Mouse (Mus musculus) skeletal muscle tissue, postnatal 0 days (tissue): ENCODE data around the gene Gm13287. TPM values are rescaled to one million over a fixed set of nuclear protein-coding genes. Genes with fewer than 3 reads are reported as not detected.

Experiments used
- polyA plus RNA-seq: library from polyadenylated mRNA; unstranded; fragments of >200 nt; fragmentation: Nextera tagmentation; extraction: Ambion mirVana; gene quantifications from 2 replicates; pipeline ENCODE4 v1.2.1, GENCODE M21; 2015

The Gm13287 gene
- polyA plus RNA-seq, 1 experiment from 2014 or later, result not detected

Other genes with a start within 250 kb of the Gm13287 start
- gene Ifna15, start 245.0 kb upstream of the Gm13287 start, polyA plus RNA-seq, result not detected in 2 replicates
- gene Ifna14, start 231.5 kb upstream of the Gm13287 start, polyA plus RNA-seq, result not detected in 2 replicates
- gene Ifna9, start 210.9 kb upstream of the Gm13287 start, polyA plus RNA-seq, result not detected in 2 replicates
- not detected in 2 replicates for gene Ifna12, start 199.9 kb upstream of the Gm13287 start, polyA plus RNA-seq
- not detected in 2 replicates for gene C87499, start 168.8 kb upstream of the Gm13287 start, polyA plus RNA-seq
- gene Ifna13, start 158.8 kb upstream of the Gm13287 start, polyA plus RNA-seq, result not detected in 2 replicates
- not detected in 2 replicates for gene Ifna16, start 126.3 kb upstream of the Gm13287 start, polyA plus RNA-seq
- not detected in 2 replicates for gene Ifna2, start 119.3 kb upstream of the Gm13287 start, polyA plus RNA-seq
- not detected in 2 replicates for gene Ifnab, start 111.9 kb upstream of the Gm13287 start, polyA plus RNA-seq
- gene Gm26566, start 81.4 kb upstream of the Gm13287 start, polyA plus RNA-seq, result 0.13 and 0.36 TPM in 2 replicates
- gene Klhl9, start 80.8 kb upstream of the Gm13287 start, polyA plus RNA-seq, result 48.9 and 52.6 TPM in 2 replicates
- not detected in 2 replicates for gene Gm13271, start 48.4 kb upstream of the Gm13287 start, polyA plus RNA-seq
- 0.15 and 0.18 TPM in 2 replicates for gene Gm13283, start 43.1 kb upstream of the Gm13287 start, polyA plus RNA-seq
- gene Gm13290, start 29.4 kb upstream of the Gm13287 start, polyA plus RNA-seq, result 0.15 TPM in 1 of 2 replicates, not detected in the other
- gene Gm13289, start 26.3 kb upstream of the Gm13287 start, polyA plus RNA-seq, result not detected in 2 replicates
- not detected in 2 replicates for gene Gm13272, start 23.4 kb upstream of the Gm13287 start, polyA plus RNA-seq
- gene Ifnz, start 21.1 kb upstream of the Gm13287 start, polyA plus RNA-seq, result 0.26 and 0.27 TPM in 2 replicates
- not detected in 2 replicates for gene Gm13276, start 17.5 kb upstream of the Gm13287 start, polyA plus RNA-seq
- gene Gm13277, start 14.6 kb upstream of the Gm13287 start, polyA plus RNA-seq, result not detected in 2 replicates
- gene Gm13278, start 11.7 kb upstream of the Gm13287 start, polyA plus RNA-seq, result not detected in 2 replicates
- not detected in 2 replicates for gene Gm13275, start 8.8 kb upstream of the Gm13287 start, polyA plus RNA-seq
- gene Gm13279, start 5.9 kb upstream of the Gm13287 start, polyA plus RNA-seq, result not detected in 2 replicates
- 0.47 and 1.0 TPM in 2 replicates for gene Gm13285, start 3.6 kb upstream of the Gm13287 start, polyA plus RNA-seq
- gene Gm13288, start 2.3 kb downstream of the Gm13287 start, polyA plus RNA-seq, result 0.10 TPM in 1 of 2 replicates, not detected in the other
- not detected in 2 replicates for gene Ifna7, start 13.0 kb downstream of the Gm13287 start, polyA plus RNA-seq
- not detected in 2 replicates for gene Ifna11, start 16.7 kb downstream of the Gm13287 start, polyA plus RNA-seq
- not detected in 2 replicates for gene Ifna6, start 24.2 kb downstream of the Gm13287 start, polyA plus RNA-seq
- not detected in 2 replicates for gene Ifna5, start 32.3 kb downstream of the Gm13287 start, polyA plus RNA-seq
- not detected in 2 replicates for gene Ifna4, start 38.6 kb downstream of the Gm13287 start, polyA plus RNA-seq
- not detected in 2 replicates for gene Ifna1, start 46.8 kb downstream of the Gm13287 start, polyA plus RNA-seq
- gene Ifne, start 76.9 kb downstream of the Gm13287 start, polyA plus RNA-seq, result not detected in 2 replicates